Mouse (Mus musculus) embryonic facial prominence, embryonic 11.5 days (tissue): Measurements from ENCODE around the gene Slc16a2. TPM values are rescaled to one million over a fixed set of nuclear protein-coding genes. Genes with fewer than 3 reads are reported as not detected.

ENCODE experiments used
- ATAC-seq: fragments of 200-750 bp; cut with Nextera tagmentation; replicated peaks from 2 replicates; pipeline ENCODE4 v1.8.0; 2017; ENCODE audit warnings: low read depth; ENCODE audit not compliant: insufficient number of reproducible peaks, low FRiP score, low TSS enrichment
- DNase-seq: peaks from one replicate; pipeline ENCODE4 v3.0.0-alpha.2; 2015; ENCODE audit warnings: low spot score
- H3K27ac ChIP-seq: fragments of 300-500 bp; sonication (generic); replicated peaks from 2 replicates; pipeline ENCODE4 v1.5.1; 2014; ENCODE audit warnings: mild to moderate bottlenecking, low read depth, low read length, control low read depth
- H3K27me3 ChIP-seq: fragments of 300-500 bp; sonication (generic); 2 replicates; pipeline ENCODE4 v1.6.1; 2014; ENCODE audit warnings: mild to moderate bottlenecking, low read length, moderate library complexity, mixed read lengths; ENCODE audit not compliant: control insufficient read depth, insufficient read depth
- H3K36me3 ChIP-seq: fragments of 300-500 bp; sonication (generic); replicated peaks from 2 replicates; pipeline ENCODE4 v1.6.1; 2014; ENCODE audit warnings: low read depth, mild to moderate bottlenecking, low read length, moderate library complexity, mixed read lengths; ENCODE audit not compliant: control insufficient read depth, insufficient read depth
- H3K4me1 ChIP-seq: fragments of 300-500 bp; sonication (generic); 2 replicates; pipeline ENCODE4 v1.6.1; 2014; ENCODE audit warnings: low read length, mixed read lengths; ENCODE audit not compliant: control insufficient read depth, insufficient read depth
- H3K4me2 ChIP-seq: fragments of 300-500 bp; sonication (generic); 2 replicates; pipeline ENCODE4 v1.6.1; 2014; ENCODE audit warnings: low read depth, mild to moderate bottlenecking, control low read depth, low read length, moderate library complexity
- H3K4me3 ChIP-seq: fragments of 300-500 bp; sonication (generic); 2 replicates; pipeline ENCODE4 v1.5.1; 2014; ENCODE audit warnings: low read depth, low read length, control low read depth
- H3K9ac ChIP-seq: fragments of 300-500 bp; sonication (generic); replicated peaks from 2 replicates; pipeline ENCODE4 v1.6.1; 2014; ENCODE audit warnings: mild to moderate bottlenecking, control low read depth, low read length
- H3K9me3 ChIP-seq: fragments of 300-500 bp; sonication (generic); replicated peaks from 2 replicates; pipeline ENCODE4 v1.6.1; 2016; ENCODE audit warnings: mild to moderate bottlenecking, low read length, inconsistent platforms, mixed read lengths; ENCODE audit not compliant: control insufficient read depth
- WGBS: fragments of 180-500 bp; shearing (Covaris S2); extraction: QIAGEN DNeasy Blood & Tissue Kit; methylation state at CpG from one replicate; pipeline ENCODE4 v1.1.7; 2014; 5-methylcytosine and 5-hydroxymethylcytosine counted together
- polyA plus RNA-seq: library from polyadenylated mRNA; unstranded; fragments of >200 nt; fragmentation: Nextera tagmentation; extraction: Ambion mirVana; gene quantifications from 2 replicates; pipeline ENCODE4 v1.2.1, GENCODE M21; 2014

Gene Slc16a2
- polyA plus RNA-seq, 1 experiment from 2014 or later = 11.9 TPM

DNA sequence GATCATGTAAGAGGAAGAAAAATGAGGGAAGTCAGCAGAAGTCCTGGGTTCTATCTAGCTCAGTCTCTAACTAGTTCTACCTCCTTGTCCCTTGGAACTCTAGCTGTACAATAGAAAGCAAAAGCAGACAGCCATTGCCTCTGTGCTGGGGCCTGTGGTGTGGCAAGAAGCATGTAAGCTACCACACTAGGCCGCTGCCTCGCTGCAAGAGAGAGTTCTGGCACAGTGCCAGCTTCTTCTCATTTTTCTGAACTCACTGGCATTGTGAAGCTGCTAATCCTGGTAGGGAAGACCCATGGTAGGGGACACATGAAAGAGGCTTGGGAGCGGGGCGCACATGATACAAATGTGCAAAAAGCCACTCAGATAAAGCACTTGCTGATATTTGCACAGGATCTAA is 117.8 kb downstream of the Slc16a2 start:
- 66% methylated on average over 4 of the region's 4 CpGs for WGBS
- H3K9me3 ChIP-seq = no peaks in the 10 kb centered on the region
- peak; percentile 29 for DNase-seq
- H3K4me1 ChIP-seq = no peaks in the 10 kb centered on the region
- peaks cover 5% of the 10 kb centered on the region for H3K27me3 ChIP-seq
- ATAC-seq = no peak; the same call in 1 of the 2 replicates
- H3K4me2 ChIP-seq = no peak overlapping the region
- no peak overlapping the region for H3K9ac ChIP-seq
- no peak overlapping the region for H3K27ac ChIP-seq
- H3K4me3 ChIP-seq = no peak overlapping the region
- no peaks in the 10 kb centered on the region for H3K36me3 ChIP-seq

GRCm38 (mm10) chrX:103697796-103698195 is 124.0 kb downstream of the Slc16a2 start:
- H3K4me2 ChIP-seq = no peak overlapping the region
- no peak for ATAC-seq
- H3K9me3 ChIP-seq = no peaks in the 10 kb centered on the region
- no peak overlapping the region for H3K4me3 ChIP-seq
- H3K9ac ChIP-seq = no peak overlapping the region
- no peak for DNase-seq
- no peak overlapping the region for H3K27ac ChIP-seq
- H3K27me3 ChIP-seq = peaks cover 21% of the 10 kb centered on the region
- 66% methylated on average over 2 of the region's 2 CpGs for WGBS
- no peaks in the 10 kb centered on the region for H3K36me3 ChIP-seq
- H3K4me1 ChIP-seq = no peaks in the 10 kb centered on the region

DNA sequence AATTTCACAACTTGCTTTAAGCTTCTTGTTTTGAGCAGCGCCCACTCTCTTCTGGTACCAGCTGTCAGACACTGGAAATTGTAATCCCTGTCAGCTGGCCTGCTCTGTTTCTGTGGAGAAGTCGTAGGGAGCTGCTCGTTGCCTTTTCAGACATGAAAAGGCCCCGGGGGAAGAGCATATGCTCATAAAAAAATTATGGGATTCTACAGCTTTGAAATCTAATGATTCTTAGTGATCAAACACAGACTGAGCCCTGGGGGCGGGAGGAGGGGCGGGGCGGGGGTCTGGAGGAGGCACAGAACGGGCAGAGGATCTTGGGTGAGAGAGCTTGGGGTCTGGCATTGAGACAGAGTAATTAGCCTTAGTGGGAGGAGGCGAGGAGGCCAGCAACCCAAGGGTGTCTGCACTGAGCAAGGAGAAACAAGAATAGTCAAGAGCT is 125.7 kb downstream of the Slc16a2 start:
- Histone ChIP-seq H3K4me1 (no peaks in the 10 kb centered on the region), H3K27ac (no peak overlapping the region), H3K4me2 (peak overlapping the region; percentile 83; the same call in 1 of the 2 replicates), H3K27me3 (peaks cover 19% of the 10 kb centered on the region), H3K36me3 (no peaks in the 10 kb centered on the region), H3K9me3 (no peaks in the 10 kb centered on the region), H3K4me3 (no peak overlapping the region; the same call in 1 of the 2 replicates), H3K9ac (no peak overlapping the region)
- 0 out of 2 replicates have a peak, but pooled peaks have one; percentile 50 for ATAC-seq
- DNase-seq = peak; percentile 36
- 8% methylated on average over 9 of the region's 9 CpGs for WGBS

GRCm38 (mm10) chrX:103695165-103695996 is 126.4 kb downstream of the Slc16a2 start:
- DNase-seq = peak; percentile 53
- peaks cover 19% of the 10 kb centered on the region for H3K27me3 ChIP-seq
- H3K9me3 ChIP-seq = no peaks in the 10 kb centered on the region
- WGBS = under 1% methylated on average over 37 of the region's 41 CpGs
- no peak overlapping the region for H3K27ac ChIP-seq
- peak; percentile 72 for ATAC-seq
- H3K4me2 ChIP-seq = peak overlapping the region; percentile 83
- H3K36me3 ChIP-seq = no peaks in the 10 kb centered on the region
- H3K4me1 ChIP-seq = no peaks in the 10 kb centered on the region
- H3K4me3 ChIP-seq = peak overlapping the region; percentile 35
- H3K9ac ChIP-seq = peak overlapping the region; percentile 47

DNA sequence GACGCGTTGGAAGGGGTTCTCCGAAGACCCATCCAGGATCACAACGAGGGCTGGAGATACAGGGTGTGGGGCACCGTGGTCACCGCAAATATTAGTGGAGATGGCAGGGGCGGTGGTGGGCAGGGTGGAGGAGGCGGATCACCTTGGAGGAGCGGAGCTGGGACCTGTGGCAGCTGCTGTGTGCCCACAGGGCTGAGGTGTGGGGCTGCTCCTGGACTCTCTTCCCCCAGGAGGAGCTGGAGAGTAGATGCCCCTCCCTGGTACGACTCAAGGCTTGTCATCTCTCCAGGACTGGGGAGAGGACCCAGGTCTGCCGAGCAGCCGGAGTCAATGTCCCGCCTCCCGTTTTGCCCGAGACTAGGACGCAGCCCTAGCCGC is 127.0 kb downstream of the Slc16a2 start:
- 5% methylated on average over 16 of the region's 17 CpGs for WGBS
- Histone ChIP-seq H3K4me3 (peak overlapping the region; percentile 35), H3K9me3 (no peaks in the 10 kb centered on the region), H3K4me2 (peak overlapping the region; percentile 83), H3K27ac (no peak overlapping the region), H3K9ac (peak overlapping the region; percentile 47; the same call in 1 of the 2 replicates), H3K4me1 (no peaks in the 10 kb centered on the region), H3K36me3 (no peaks in the 10 kb centered on the region), H3K27me3 (peaks cover 19% of the 10 kb centered on the region)
- peak; percentile 72 for ATAC-seq
- no peak for DNase-seq

- Histone ChIP-seq H3K9ac (no peak overlapping the region), H3K27ac (no peak overlapping the region)
- 31% methylated on average over 10 of the region's 10 CpGs for WGBS
Measured at GRCm38 (mm10) chrX:103694381-103694780, 127.4 kb downstream of the Slc16a2 start.

GRCm38 (mm10) chrX:103692916-103693315 is 128.9 kb downstream of the Slc16a2 start:
- Histone ChIP-seq H3K9ac (no peak overlapping the region), H3K27ac (no peak overlapping the region), H3K9me3 (no peaks in the 10 kb centered on the region), H3K4me3 (no peak overlapping the region), H3K27me3 (peaks cover 23% of the 10 kb centered on the region), H3K4me1 (no peaks in the 10 kb centered on the region), H3K36me3 (no peaks in the 10 kb centered on the region), H3K4me2 (no peak overlapping the region)
- WGBS = 77% methylated on average over 5 of the region's 5 CpGs
- ATAC-seq = no peak
- DNase-seq = no peak

More at GRCm38 (mm10) chrX:103694381-103694780, 127.4 kb downstream of the Slc16a2 start:
- no peak for DNase-seq
- ATAC-seq = no peak
- no peaks in the 10 kb centered on the region for H3K36me3 ChIP-seq
- no peaks in the 10 kb centered on the region for H3K4me1 ChIP-seq
- H3K4me3 ChIP-seq = no peak overlapping the region
- H3K9me3 ChIP-seq = no peaks in the 10 kb centered on the region
- H3K4me2 ChIP-seq = peak overlapping the region; percentile 83; the same call in 1 of the 2 replicates
- peaks cover 19% of the 10 kb centered on the region for H3K27me3 ChIP-seq

- ATAC-seq = no peak
- no peak overlapping the region for H3K4me2 ChIP-seq
- WGBS = 85% methylated on average over 2 of the region's 2 CpGs
- H3K4me1 ChIP-seq = no peaks in the 10 kb centered on the region
- peaks cover 7% of the 10 kb centered on the region for H3K27me3 ChIP-seq
- no peak overlapping the region for H3K4me3 ChIP-seq
- H3K9me3 ChIP-seq = no peaks in the 10 kb centered on the region
- no peak overlapping the region for H3K9ac ChIP-seq
- no peaks in the 10 kb centered on the region for H3K36me3 ChIP-seq
- no peak overlapping the region for H3K27ac ChIP-seq
- no peak for DNase-seq
Measured at GRCm38 (mm10) chrX:103688551-103688950, 133.2 kb downstream of the Slc16a2 start.
